Comparison of ENCODE assay signal across 12 mouse cellular contexts in genomic region chr5:115166815-115167194, GRCm38 (mm10). TPM values are rescaled to one million over a fixed set of nuclear protein-coding genes. Genes with fewer than 3 reads are reported as not detected.
DNase-seq lines count a peak whose midpoint lies in the region; ATAC-seq and TF ChIP-seq lines count a peak whose summit lies in the region.
"Had no signal": no experiment of that assay in that cellular context is flagged by ENCODE, and none has a peak within 500 bp of the region (broad histone marks: within the 10 kb centered on the region; RNA-seq: fewer than 3 reads in every experiment).

No protein-coding gene starts in this region.

- TF ChIP-seq CTCF in kidney, adult 2 months (conservative IDR thresholded peaks at IDR 0.05; ENCODE audit: insufficient read depth, insufficient read length, low read depth, low read length), result no peak
- no peak for TF ChIP-seq CTCF in thymus, adult 2 months (IDR thresholded peaks at IDR 0.05; ENCODE audit: borderline replicate concordance, control insufficient read depth, extremely low read depth, insufficient read depth, low read length, poor library complexity)

- H3K4me1 ChIP-seq in kidney, adult 2 months (ENCODE audit: control insufficient read depth, insufficient read depth, low read length), result peaks cover 7% of the 10 kb centered on the region
- peaks cover 21% of the 10 kb centered on the region for H3K4me1 ChIP-seq in thymus, adult 2 months (replicated peaks; ENCODE audit: control insufficient read depth, insufficient read depth, low read length)
- peaks cover 21% of the 10 kb centered on the region for H3K4me1 ChIP-seq in intestine, embryonic 15.5 days (replicated peaks)
- peaks cover 34% of the 10 kb centered on the region for H3K4me1 ChIP-seq in stomach, embryonic 15.5 days

- intact Hi-C loops in left cerebral cortex, postnatal 4 days (cut with DNase I), result no loop called here

- no peak for DNase-seq in kidney, adult 2 months
- DNase-seq in kidney, postnatal 36 days, result no peak
- DNase-seq in thymus, adult 2 months, result no peak
- no peak for DNase-seq in thymus, postnatal 10 days (ENCODE audit: low spot score in 2 of 2)
- DNase-seq in left cerebral cortex, postnatal 4 days, result no peak
- DNase-seq: cerebellum, adult 8-10 months; gastrocnemius, postnatal 14 days had no signal

- 61% methylated on average over 7 of the region's 7 CpGs for WGBS in kidney, adult 2 months
- 75% methylated on average over 7 of the region's 7 CpGs for WGBS in thymus, adult 2 months
- WGBS in intestine, embryonic 15.5 days, result 77% methylated on average over 7 of the region's 7 CpGs
- 77% methylated on average over 7 of the region's 7 CpGs for WGBS in stomach, embryonic 15.5 days

- H3K27ac ChIP-seq in kidney, adult 2 months (ENCODE audit: insufficient read depth, low read depth, low read length), result peak overlapping the region; percentile 37; the same call in 1 of the 2 replicates
- H3K27ac ChIP-seq in thymus, adult 2 months (ENCODE audit: control insufficient read depth, insufficient read depth, low read length), result peak overlapping the region; percentile 94
- peak overlapping the region; percentile 67; the same call in 1 of the 2 replicates for H3K27ac ChIP-seq in intestine, embryonic 15.5 days
- peak overlapping the region; percentile 73 for H3K27ac ChIP-seq in stomach, embryonic 15.5 days
- H3K27ac ChIP-seq: macrophage had no signal

- ATAC-seq in intestine, embryonic 15.5 days, result no peak
- no peak for ATAC-seq in stomach, embryonic 15.5 days (ENCODE audit: insufficient read depth, low FRiP score, low read depth)
- no peak for ATAC-seq in activated CD4-positive, CD25-positive, alpha-beta regulatory T cell, adult 4 months

- no peaks in the 10 kb centered on the region for H3K9me3 ChIP-seq in intestine, embryonic 15.5 days
- H3K9me3 ChIP-seq in stomach, embryonic 15.5 days, result no peaks in the 10 kb centered on the region
- H3K9me3 ChIP-seq: G1E had no signal

- H3K9ac ChIP-seq in intestine, embryonic 15.5 days, result no peak overlapping the region
- H3K9ac ChIP-seq in stomach, embryonic 15.5 days, result no peak overlapping the region

- H3K27me3 ChIP-seq in kidney, adult 2 months (replicated peaks; ENCODE audit: control insufficient read depth, insufficient read depth, low read length), result no peaks in the 10 kb centered on the region
- no peaks in the 10 kb centered on the region for H3K27me3 ChIP-seq in thymus, adult 2 months (ENCODE audit: control insufficient read depth, insufficient read depth, low read length)
- H3K27me3 ChIP-seq in intestine, embryonic 15.5 days (replicated peaks), result no peaks in the 10 kb centered on the region
- H3K27me3 ChIP-seq in stomach, embryonic 15.5 days (replicated peaks), result no peaks in the 10 kb centered on the region

- H3K36me3 ChIP-seq in kidney, adult 2 months (ENCODE audit: control insufficient read depth, insufficient read depth, low read length), result no peaks in the 10 kb centered on the region
- H3K36me3 ChIP-seq in thymus, adult 2 months (ENCODE audit: control insufficient read depth, insufficient read depth, low read length), result no peaks in the 10 kb centered on the region
- no peaks in the 10 kb centered on the region for H3K36me3 ChIP-seq in intestine, embryonic 15.5 days
- no peaks in the 10 kb centered on the region for H3K36me3 ChIP-seq in stomach, embryonic 15.5 days
- H3K36me3 ChIP-seq: G1E had no signal

- no peak for TF ChIP-seq POLR2A in kidney, adult 2 months (IDR thresholded peaks at IDR 0.05; ENCODE audit: low read depth, low read length)
- TF ChIP-seq POLR2A in thymus, adult 2 months (IDR thresholded peaks at IDR 0.05; ENCODE audit: control insufficient read depth, extremely low read depth, insufficient read depth, low read length, poor library complexity), result no peak

- H3K4me2 ChIP-seq in intestine, embryonic 15.5 days (replicated peaks), result no peak overlapping the region
- H3K4me2 ChIP-seq in stomach, embryonic 15.5 days, result no peak overlapping the region

- H3K4me3 ChIP-seq in kidney, adult 2 months (ENCODE audit: insufficient read depth, low read depth, low read length), result no peak overlapping the region
- H3K4me3 ChIP-seq in thymus, adult 2 months (ENCODE audit: control insufficient read depth, insufficient read depth, low read length), result no peak overlapping the region
- H3K4me3 ChIP-seq in intestine, embryonic 15.5 days (replicated peaks), result no peak overlapping the region
- H3K4me3 ChIP-seq in stomach, embryonic 15.5 days (replicated peaks), result no peak overlapping the region

RNA-seq across cellular contexts. Expression of gene Mlec, which starts 8.8 kb away (rescaled TPM):
- 202 and 209 TPM in 2 replicates for polyA plus RNA-seq in kidney, adult 2 months (2012; rRNA removed)
- 95.0 and 98.5 TPM in 2 replicates for polyA plus RNA-seq in thymus, adult 2 months (2012; rRNA removed)
- polyA plus RNA-seq in intestine, embryonic 15.5 days (2015; fragmentation: Nextera tagmentation; extraction: Ambion mirVana), result 89.9 and 113 TPM in 2 replicates
- polyA plus RNA-seq in stomach, embryonic 15.5 days (2015; fragmentation: Nextera tagmentation; extraction: Ambion mirVana), result 89.3 and 101 TPM in 2 replicates
- polyA plus RNA-seq in activated CD4-positive, CD25-positive, alpha-beta regulatory T cell, adult 4 months (2017; shearing (Covaris generic)), result 10 to 100 TPM; 26.8 to 37.1 TPM
- total RNA-seq in left cerebral cortex, postnatal 4 days (2021), result 10 to 100 TPM; 59.5 to 79.4 TPM

RNA-seq across cellular contexts. Expression of gene Cabp1, which starts 27.4 kb away (rescaled TPM):
- polyA plus RNA-seq in kidney, adult 2 months (2012; rRNA removed), result 1.7 and 2.6 TPM in 2 replicates
- 0.50 and 0.58 TPM in 2 replicates for polyA plus RNA-seq in thymus, adult 2 months (2012; rRNA removed)
- polyA plus RNA-seq in intestine, embryonic 15.5 days (2015; fragmentation: Nextera tagmentation; extraction: Ambion mirVana), result 1.5 and 2.3 TPM in 2 replicates
- polyA plus RNA-seq in stomach, embryonic 15.5 days (2015; fragmentation: Nextera tagmentation; extraction: Ambion mirVana), result 1.5 and 1.6 TPM in 2 replicates
- polyA plus RNA-seq in activated CD4-positive, CD25-positive, alpha-beta regulatory T cell, adult 4 months (2017; shearing (Covaris generic)), result under 1 TPM in 1 of 2 experiments, not detected in 1; 0.54 TPM
- 10 to 100 TPM; 67.0 to 67.2 TPM for total RNA-seq in left cerebral cortex, postnatal 4 days (2021)
- polyA plus RNA-seq: G1E, macrophage had no signal

RNA-seq across cellular contexts. Expression of gene Unc119b, which starts 32.0 kb away (rescaled TPM):
- polyA plus RNA-seq in kidney, adult 2 months (2012; rRNA removed), result 138 and 141 TPM in 2 replicates
- polyA plus RNA-seq in thymus, adult 2 months (2012; rRNA removed), result 67.3 and 68.6 TPM in 2 replicates
- polyA plus RNA-seq in intestine, embryonic 15.5 days (2015; fragmentation: Nextera tagmentation; extraction: Ambion mirVana), result 25.7 and 26.6 TPM in 2 replicates
- 26.6 and 29.7 TPM in 2 replicates for polyA plus RNA-seq in stomach, embryonic 15.5 days (2015; fragmentation: Nextera tagmentation; extraction: Ambion mirVana)
- polyA plus RNA-seq in activated CD4-positive, CD25-positive, alpha-beta regulatory T cell, adult 4 months (2017; shearing (Covaris generic)), result 10 to 100 TPM; 18.3 to 19.0 TPM
- 10 to 100 TPM; 22.4 to 25.6 TPM for total RNA-seq in left cerebral cortex, postnatal 4 days (2021)

RNA-seq across cellular contexts. Expression of gene Acads, which starts 47.7 kb away (rescaled TPM):
- 220 and 241 TPM in 2 replicates for polyA plus RNA-seq in kidney, adult 2 months (2012; rRNA removed)
- polyA plus RNA-seq in thymus, adult 2 months (2012; rRNA removed), result 99.6 and 101 TPM in 2 replicates
- polyA plus RNA-seq in intestine, embryonic 15.5 days (2015; fragmentation: Nextera tagmentation; extraction: Ambion mirVana), result 119 and 122 TPM in 2 replicates
- 64.1 and 71.1 TPM in 2 replicates for polyA plus RNA-seq in stomach, embryonic 15.5 days (2015; fragmentation: Nextera tagmentation; extraction: Ambion mirVana)
- polyA plus RNA-seq in activated CD4-positive, CD25-positive, alpha-beta regulatory T cell, adult 4 months (2017; shearing (Covaris generic)), result 10 to 100 TPM; 14.7 to 24.1 TPM
- total RNA-seq in left cerebral cortex, postnatal 4 days (2021), result 1 to 10 TPM; 9.1 to 9.4 TPM

Comparison
In these comparisons a context has a peak if more than half of its experiments do, and no peak if none do; other contexts are left out.
1. H3K27ac ChIP-seq: peak in every context shown above with its lines; median percentile 94 in thymus, adult 2 months; 73 in stomach, embryonic 15.5 days; 67 in intestine, embryonic 15.5 days; 37 in kidney, adult 2 months.